Mouse (Mus musculus) right cerebral cortex, postnatal 36 days (tissue): ENCODE data around the gene Gm44965.

ENCODE experiments used
- DNase-seq, 2 experiments: peaks; one replicate each; pipeline ENCODE4 v3.0.0; 2022; ENCODE audit warnings: low spot score in 2 of 2, mixed read lengths in 1 of 2

Gene Gm44965

GRCm38 (mm10) chr6:48665471-48665870 is 71.7 kb downstream of the Gm44965 start:
- DNase-seq: no peak

GRCm38 (mm10) chr6:48666159-48666586 is 72.4 kb downstream of the Gm44965 start:
- DNase-seq: no peak

- DNase-seq: no peak
Observed at GRCm38 (mm10) chr6:48668022-48668421, 74.3 kb downstream of the Gm44965 start.
